Mouse (Mus musculus) hindlimb bud, embryonic 11.5 days (tissue): Measurements from ENCODE around the gene Hhip.
"Not testable (repeated sequence)": the region's sequence is repeated elsewhere in the genome, so short reads cannot be mapped to it uniquely, and the experiment has no call there.

Experiments used
- DNase-seq: peaks from one replicate; pipeline ENCODE4 v3.0.0-alpha.2; 2012; ENCODE audit warnings: low read depth, low spot score; ENCODE audit errors: extremely low spot score

Gene Hhip

GRCm38 (mm10) chr8:79993507-79993906 is 64.3 kb downstream of the Hhip start:
- DNase-seq = no peak

- no peak for DNase-seq
These were observed 65.5 kb downstream of the Hhip start for GRCm38 (mm10) chr8:79992121-79992848.

- not testable (repeated sequence) for DNase-seq
These were observed 66.4 kb downstream of the Hhip start for GRCm38 (mm10) chr8:79991420-79991819.

- no peak for DNase-seq
These were observed 72.9 kb downstream of the Hhip start for GRCm38 (mm10) chr8:79984946-79985345.

- no peak for DNase-seq
These were observed 75.7 kb downstream of the Hhip start for GRCm38 (mm10) chr8:79982144-79982543.

- no peak for DNase-seq
These were observed 91.6 kb downstream of the Hhip start for GRCm38 (mm10) chr8:79966159-79966558.

GRCm38 (mm10) chr8:79952857-79953256 is 104.9 kb downstream of the Hhip start:
- no peak for DNase-seq

GRCm38 (mm10) chr8:79950376-79950775 is 107.4 kb downstream of the Hhip start:
- DNase-seq = no peak

GRCm38 (mm10) chr8:79945501-79946076 is 112.2 kb downstream of the Hhip start:
- no peak for DNase-seq

- no peak for DNase-seq
These were observed 116.7 kb downstream of the Hhip start for GRCm38 (mm10) chr8:79941070-79941469.

- no peak for DNase-seq
These were observed 120.9 kb downstream of the Hhip start for GRCm38 (mm10) chr8:79936856-79937445.

- DNase-seq = no peak
These were observed 122.0 kb downstream of the Hhip start for GRCm38 (mm10) chr8:79935793-79936192.

GRCm38 (mm10) chr8:79929202-79929601 is 128.6 kb downstream of the Hhip start:
- no peak for DNase-seq

GRCm38 (mm10) chr8:79917211-79917610 is 140.6 kb downstream of the Hhip start:
- peak; percentile 44 for DNase-seq
